ENCODE assay signal across 9 mouse cellular contexts in genomic region chr11:97796910-97797309, GRCm38 (mm10). TPM values are rescaled to one million over a fixed set of nuclear protein-coding genes. Genes with fewer than 3 reads are reported as not detected.
A peak's percentile ranks its signal among the peaks of the same experiment; 100 is the strongest.
DNase-seq lines count a peak whose midpoint lies in the region; ATAC-seq and TF ChIP-seq lines count a peak whose summit lies in the region.
"Had no signal": no experiment of that assay in that cellular context is flagged by ENCODE, and none has a peak within 500 bp of the region (broad histone marks: within the 10 kb centered on the region; RNA-seq: fewer than 3 reads in every experiment).

No protein-coding gene starts in this region.

- H3K4me2 ChIP-seq in hindbrain, postnatal 0 days (ENCODE audit: low read depth, low read length) = no peak overlapping the region
- 0 out of 2 replicates have a peak overlapping the region, but pooled peaks have one; percentile 96 for H3K4me2 ChIP-seq in liver, embryonic 13.5 days

- peaks cover 11% of the 10 kb centered on the region for H3K4me1 ChIP-seq in hindbrain, postnatal 0 days (ENCODE audit: insufficient read depth, low read length)
- peaks cover 48% of the 10 kb centered on the region for H3K4me1 ChIP-seq in liver, embryonic 13.5 days (replicated peaks)

- DNase-seq in kidney, adult 18-20 months = peak; percentile 73
- no peak for DNase-seq in kidney, adult 11 months
- peak; percentile 83 for DNase-seq in Muller cell, postnatal 12 days (ENCODE audit: inconsistent ontology term)
- DNase-seq in cerebellum, adult 8-10 months = peak; percentile 89
- DNase-seq in hindbrain, postnatal 0 days (ENCODE audit: low spot score) = peak; percentile 81
- peak; percentile 63 for DNase-seq in liver, embryonic 13.5 days
- DNase-seq in right cerebral cortex, postnatal 36 days (ENCODE audit: low spot score in 2 of 2) = peak; percentile 65 to 67
- no peak for DNase-seq in urinary bladder, postnatal 4 days (ENCODE audit: low spot score in 2 of 2)

- peak overlapping the region; percentile 14; the same call in 1 of the 2 replicates for H3K4me3 ChIP-seq in hindbrain, postnatal 0 days (ENCODE audit: low read length)
- no peak overlapping the region for H3K4me3 ChIP-seq in liver, embryonic 13.5 days (replicated peaks)
- H3K4me3 ChIP-seq: erythroblast, embryonic 14.5 days had no signal

- TF ChIP-seq CTCF in hindbrain, postnatal 0 days (IDR thresholded peaks at IDR 0.05; ENCODE audit: low read depth) = peak; percentile 45

- no peak overlapping the region for H3K27ac ChIP-seq in hindbrain, postnatal 0 days
- no peak overlapping the region for H3K27ac ChIP-seq in liver, embryonic 13.5 days

- H3K9ac ChIP-seq in hindbrain, postnatal 0 days (replicated peaks; ENCODE audit: low read length) = no peak overlapping the region
- no peak overlapping the region for H3K9ac ChIP-seq in liver, embryonic 13.5 days

- H3K27me3 ChIP-seq in hindbrain, postnatal 0 days (ENCODE audit: insufficient read depth, low read length) = no peaks in the 10 kb centered on the region
- H3K27me3 ChIP-seq in liver, embryonic 13.5 days = 0 out of 2 replicates have a peak, but pooled peaks cover 7% of the 10 kb centered on the region

- no peaks in the 10 kb centered on the region for H3K36me3 ChIP-seq in hindbrain, postnatal 0 days (ENCODE audit: insufficient read depth, low read length)
- no peaks in the 10 kb centered on the region for H3K36me3 ChIP-seq in liver, embryonic 13.5 days

- no peaks in the 10 kb centered on the region for H3K9me3 ChIP-seq in hindbrain, postnatal 0 days (ENCODE audit: low read length)
- no peaks in the 10 kb centered on the region for H3K9me3 ChIP-seq in liver, embryonic 13.5 days (replicated peaks)

- 6% methylated on average over 6 of the region's 6 CpGs for WGBS in hindbrain, postnatal 0 days
- WGBS in liver, embryonic 13.5 days (ENCODE audit: insufficient replicate concordance) = 1% methylated on average over 6 of the region's 6 CpGs

- ATAC-seq in hindbrain, postnatal 0 days = no peak
- ATAC-seq in liver, embryonic 13.5 days (ENCODE audit: low read depth) = no peak

RNA-seq across cellular contexts. Expression of gene Lasp1, which starts 1.9 kb away (rescaled TPM):
- total RNA-seq in hindbrain, postnatal 0 days (2014; rRNA removed) = 177 and 187 TPM in 2 replicates
- polyA plus RNA-seq in hindbrain, postnatal 0 days (2015; fragmentation: Nextera tagmentation; extraction: Ambion mirVana) = 121 and 137 TPM in 2 replicates
- polyA plus RNA-seq in liver, embryonic 13.5 days (2015; fragmentation: Nextera tagmentation; extraction: Ambion mirVana) = 27.5 and 31.2 TPM in 2 replicates

RNA-seq across cellular contexts. Expression of gene Rpl23, which starts 14.7 kb away (rescaled TPM):
- 124 and 141 TPM in 2 replicates for total RNA-seq in hindbrain, postnatal 0 days (2014; rRNA removed)
- 351 and 362 TPM in 2 replicates for polyA plus RNA-seq in hindbrain, postnatal 0 days (2015; fragmentation: Nextera tagmentation; extraction: Ambion mirVana)
- polyA plus RNA-seq in liver, embryonic 13.5 days (2015; fragmentation: Nextera tagmentation; extraction: Ambion mirVana) = 436 and 468 TPM in 2 replicates

RNA-seq across cellular contexts. Expression of gene 1700001P01Rik, which starts 21.2 kb away (rescaled TPM):
- not detected in 2 replicates for total RNA-seq in hindbrain, postnatal 0 days (2014; rRNA removed)
- polyA plus RNA-seq in hindbrain, postnatal 0 days (2015; fragmentation: Nextera tagmentation; extraction: Ambion mirVana) = not detected in 2 replicates
- 0.19 and 0.22 TPM in 2 replicates for polyA plus RNA-seq in liver, embryonic 13.5 days (2015; fragmentation: Nextera tagmentation; extraction: Ambion mirVana)
- polyA plus RNA-seq: erythroblast, embryonic 14.5 days had no signal

RNA-seq across cellular contexts. Expression of gene Cwc25, which starts 30.6 kb away (rescaled TPM):
- 13.3 and 14.2 TPM in 2 replicates for total RNA-seq in hindbrain, postnatal 0 days (2014; rRNA removed)
- polyA plus RNA-seq in hindbrain, postnatal 0 days (2015; fragmentation: Nextera tagmentation; extraction: Ambion mirVana) = 11.9 and 12.9 TPM in 2 replicates
- 7.0 and 7.7 TPM in 2 replicates for polyA plus RNA-seq in liver, embryonic 13.5 days (2015; fragmentation: Nextera tagmentation; extraction: Ambion mirVana)

RNA-seq across cellular contexts. Expression of gene B230217C12Rik, which starts 43.7 kb away (rescaled TPM):
- 29.4 and 30.0 TPM in 2 replicates for total RNA-seq in hindbrain, postnatal 0 days (2014; rRNA removed)
- polyA plus RNA-seq in hindbrain, postnatal 0 days (2015; fragmentation: Nextera tagmentation; extraction: Ambion mirVana) = 31.6 and 32.3 TPM in 2 replicates
- polyA plus RNA-seq in liver, embryonic 13.5 days (2015; fragmentation: Nextera tagmentation; extraction: Ambion mirVana) = 0.85 and 1.3 TPM in 2 replicates
- polyA plus RNA-seq: erythroblast, embryonic 14.5 days had no signal

Comparison
In these comparisons a context has a peak if more than half of its experiments do, and no peak if none do; other contexts are left out.
1. DNase-seq: peak in kidney, adult 18-20 months (single experiment), Muller cell, postnatal 12 days (single experiment), cerebellum, adult 8-10 months (single experiment), hindbrain, postnatal 0 days (single experiment), liver, embryonic 13.5 days (single experiment) and right cerebral cortex, postnatal 36 days (2 of 2); none in kidney, adult 11 months (single experiment) and urinary bladder, postnatal 4 days (0 of 2).